Mouse (Mus musculus): ENCODE measurements around the gene Mrpl55.
"Not testable (repeated sequence)": the region's sequence is repeated elsewhere in the genome, so short reads cannot be mapped to it uniquely, and the experiment has no call there.

Mrpl55 gene

DNA sequence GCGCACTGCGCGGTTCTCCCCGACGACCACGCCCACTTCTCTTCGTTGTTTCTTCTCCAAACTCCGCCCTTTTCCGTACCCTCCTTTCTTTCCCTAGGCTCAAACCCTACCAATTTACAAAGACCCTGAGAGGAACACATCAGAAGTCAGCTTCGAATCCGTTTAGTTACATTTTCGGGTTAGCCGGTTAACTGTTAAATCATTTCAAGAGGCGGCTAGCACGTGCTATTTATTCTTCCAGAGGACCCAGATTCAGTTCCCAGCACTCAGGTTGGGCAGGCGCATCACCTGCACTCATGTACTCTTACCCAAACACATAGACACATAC, 10.3 kb upstream of the Mrpl55 start, which contains the start of gene Guk1:
Guk1 (minus strand) TSS at position 154 of the 328 bp plus-strand sequence.
- no peak for DNase-seq

DNA sequence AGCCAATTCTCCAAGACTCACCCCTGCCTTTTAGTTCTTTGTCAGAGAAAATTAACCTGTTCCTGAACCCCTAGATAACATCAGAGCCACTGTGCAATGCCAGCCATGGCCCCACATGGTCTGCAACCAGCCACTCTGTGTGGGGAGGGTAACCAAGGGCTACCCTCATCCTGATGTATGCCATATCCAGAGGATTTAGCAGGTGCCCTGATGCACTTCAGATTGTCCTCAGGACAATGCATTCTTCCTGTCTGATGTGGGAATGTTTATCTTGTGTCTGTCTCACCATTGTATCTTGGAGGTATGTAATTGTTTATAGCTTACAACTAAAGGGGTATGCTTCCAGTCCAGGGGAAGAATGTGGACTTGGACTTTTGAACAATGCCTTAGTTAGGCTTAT, 6.1 kb upstream of the Mrpl55 start:
- no peak for DNase-seq

DNA sequence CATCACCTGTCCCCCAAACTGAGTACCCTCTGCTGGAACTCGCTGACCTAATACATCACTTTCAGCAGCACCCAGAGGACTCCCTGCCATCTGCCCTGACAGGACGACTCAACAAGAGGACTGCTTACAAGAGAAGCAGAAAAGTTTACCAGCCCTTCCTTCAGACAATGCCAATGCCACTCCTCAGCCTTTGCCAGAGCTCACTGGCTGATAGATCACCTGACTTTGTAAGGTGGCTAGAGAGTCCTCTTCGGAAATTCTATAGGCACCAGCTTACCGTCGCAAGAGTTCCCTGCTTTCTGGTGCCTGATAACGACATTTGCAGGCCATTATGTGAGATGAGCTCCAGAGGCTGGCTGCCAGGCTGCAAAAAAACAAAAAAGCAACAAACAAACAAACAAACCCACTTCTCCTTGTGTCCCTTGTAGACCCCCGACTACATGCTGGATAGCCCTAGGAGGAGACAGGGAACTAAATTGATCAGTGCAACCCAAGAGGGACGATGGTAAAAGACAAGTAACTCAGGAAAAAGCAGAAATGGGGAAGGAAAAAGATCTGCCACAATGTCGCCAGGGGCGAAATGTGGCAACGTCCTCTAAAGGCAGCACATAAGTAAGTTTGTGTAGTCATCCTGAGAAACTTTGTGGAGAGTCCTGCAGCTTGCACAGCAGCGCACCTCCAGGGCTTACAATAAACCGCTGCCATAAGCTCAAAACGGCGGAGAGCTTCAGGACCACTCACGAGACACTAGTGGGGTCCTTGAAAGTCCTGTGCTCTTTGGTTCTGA, 877 bp upstream of the Mrpl55 start:
- no peak for DNase-seq

DNA sequence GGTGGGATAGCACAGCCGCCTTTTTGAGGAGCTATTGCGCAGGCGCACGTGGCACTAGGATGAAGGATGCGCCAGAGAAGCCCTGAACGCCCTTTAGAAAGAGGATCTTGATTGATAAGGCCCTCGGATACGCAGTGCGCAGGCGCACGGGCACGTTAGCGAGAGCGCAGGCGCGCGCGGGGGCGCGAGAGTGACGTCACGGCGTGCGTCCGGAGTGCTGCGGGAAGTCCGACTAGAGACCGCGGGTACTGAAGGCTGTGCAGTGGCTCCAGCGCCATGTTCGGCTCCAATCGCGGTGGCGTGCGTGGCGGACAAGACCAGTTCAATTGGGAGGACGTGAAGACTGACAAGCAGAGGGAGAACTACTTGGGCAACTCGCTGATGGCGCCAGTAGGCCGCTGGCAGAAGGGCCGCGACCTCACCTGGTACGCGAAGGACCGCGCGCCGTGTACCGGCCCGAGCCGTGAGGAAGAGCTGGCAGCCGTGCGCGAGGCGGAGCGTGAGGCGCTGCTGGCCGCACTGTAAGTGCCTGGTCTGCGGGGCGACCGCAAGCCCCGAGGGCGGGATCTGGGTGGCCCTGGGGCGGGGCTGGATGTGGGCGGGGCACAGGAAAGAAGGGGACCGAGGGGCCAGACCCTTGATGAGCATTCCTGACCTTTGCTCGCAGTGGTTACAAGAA, 6.0 kb downstream of the Mrpl55 start, which contains the start of gene 2310033P09Rik:
2310033P09Rik (plus strand) TSS at position 169 of the 679 bp plus-strand sequence.
- DNase-seq, result peak; percentile 83 to 89

DNA sequence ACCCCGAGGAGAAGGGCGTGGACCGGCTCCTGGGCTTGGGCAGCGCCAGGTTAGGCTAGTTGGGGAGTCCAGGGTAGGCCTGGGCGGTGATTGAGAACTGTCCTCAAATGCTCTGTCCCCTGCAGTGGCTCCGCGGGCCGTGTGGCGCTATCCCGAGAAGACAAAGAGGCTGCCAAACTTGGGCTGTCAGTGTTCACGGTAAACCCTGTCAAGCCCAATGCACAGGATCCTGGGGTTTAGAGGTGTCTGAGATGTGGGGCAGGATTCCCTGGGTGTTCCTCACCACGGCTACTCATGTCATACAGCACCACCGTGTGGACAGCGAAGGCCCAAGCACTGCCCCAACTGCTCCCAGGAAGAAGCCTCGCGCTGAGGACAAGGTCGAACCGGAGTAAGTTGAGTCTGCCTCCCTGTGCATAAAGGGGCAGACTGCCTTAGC, 6.7 kb downstream of the Mrpl55 start:
- peak; percentile 32 to 45 for DNase-seq

DNA sequence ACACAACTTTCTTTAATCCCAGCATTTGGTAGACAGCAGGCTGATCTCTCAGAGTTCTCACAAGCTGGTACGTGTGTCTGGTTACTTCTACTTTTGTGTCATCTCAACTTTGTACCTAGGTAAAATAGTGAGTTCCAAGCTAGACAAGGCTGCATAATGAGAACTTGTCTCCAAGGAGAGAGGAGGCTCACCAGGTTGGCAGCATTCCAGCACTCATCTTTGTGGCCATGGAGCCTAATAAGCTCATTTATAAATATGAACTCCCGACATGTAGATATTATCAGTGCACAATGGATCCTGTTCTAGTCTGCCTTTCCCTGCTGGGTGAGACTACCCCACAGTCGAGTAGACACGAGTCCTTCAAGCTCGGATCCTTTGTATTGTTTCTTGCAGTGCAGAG, 7.3 kb downstream of the Mrpl55 start:
- no peak for DNase-seq

DNA sequence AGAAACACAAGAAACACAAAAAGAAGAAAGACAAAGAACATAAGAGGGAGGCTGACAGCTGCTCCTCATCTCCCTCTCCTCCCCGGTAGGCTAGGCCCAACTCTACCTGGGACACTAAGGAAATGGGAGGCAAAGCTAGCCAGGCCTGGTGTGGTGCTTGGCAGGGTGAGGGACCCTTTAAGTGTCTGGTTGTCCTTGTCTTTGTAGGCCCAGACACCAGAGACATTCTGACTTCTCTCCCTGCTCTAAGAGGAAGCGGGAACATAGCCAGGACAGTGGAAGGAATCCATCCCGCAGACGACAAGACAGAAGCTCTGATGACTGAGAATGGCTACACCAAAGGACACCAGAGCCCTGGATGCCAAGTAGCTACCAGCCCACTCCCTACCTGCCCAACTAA, 7.7 kb downstream of the Mrpl55 start:
- DNase-seq, result no peak

DNA sequence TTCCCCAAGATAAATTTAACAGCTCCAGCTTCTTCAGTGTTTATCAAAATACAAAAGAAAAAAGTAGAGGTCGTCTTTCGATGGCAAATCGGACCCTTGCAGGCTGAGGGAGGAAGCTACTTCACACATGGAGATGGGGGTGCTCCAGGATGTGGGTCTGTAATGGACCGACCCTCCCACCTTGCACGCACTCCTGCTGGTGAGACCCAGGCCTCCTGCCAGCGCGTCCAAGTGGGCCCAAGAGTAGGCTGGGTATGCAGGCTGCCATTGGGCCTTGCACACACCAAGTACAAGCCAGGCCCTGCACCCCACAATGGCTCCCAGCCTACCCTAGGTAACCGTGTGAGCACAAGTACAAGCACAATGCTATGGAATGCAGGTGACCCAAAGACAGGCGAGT, 9.3 kb downstream of the Mrpl55 start:
- DNase-seq, result not testable (repeated sequence)

DNA sequence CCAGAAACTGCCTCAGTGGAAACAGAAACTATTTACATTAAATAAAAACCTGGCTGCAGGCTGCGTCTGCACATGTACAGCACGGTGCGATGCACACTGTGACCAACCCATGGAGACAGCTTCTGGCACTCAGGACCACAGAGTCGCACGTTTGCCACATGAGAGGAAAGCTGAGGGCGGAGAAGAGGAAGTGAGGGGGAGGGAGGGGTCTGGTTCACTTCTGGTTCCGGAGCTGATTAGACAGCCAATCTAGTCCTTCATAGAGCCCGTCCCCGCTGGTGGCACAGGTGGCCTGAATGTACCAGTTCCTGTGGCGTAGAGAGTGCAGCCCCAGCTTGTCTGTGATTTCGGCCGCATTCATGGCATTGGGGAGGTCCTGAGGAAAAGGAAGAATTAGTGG, 10.0 kb downstream of the Mrpl55 start:
- DNase-seq, result peak; percentile 41 to 58

DNA sequence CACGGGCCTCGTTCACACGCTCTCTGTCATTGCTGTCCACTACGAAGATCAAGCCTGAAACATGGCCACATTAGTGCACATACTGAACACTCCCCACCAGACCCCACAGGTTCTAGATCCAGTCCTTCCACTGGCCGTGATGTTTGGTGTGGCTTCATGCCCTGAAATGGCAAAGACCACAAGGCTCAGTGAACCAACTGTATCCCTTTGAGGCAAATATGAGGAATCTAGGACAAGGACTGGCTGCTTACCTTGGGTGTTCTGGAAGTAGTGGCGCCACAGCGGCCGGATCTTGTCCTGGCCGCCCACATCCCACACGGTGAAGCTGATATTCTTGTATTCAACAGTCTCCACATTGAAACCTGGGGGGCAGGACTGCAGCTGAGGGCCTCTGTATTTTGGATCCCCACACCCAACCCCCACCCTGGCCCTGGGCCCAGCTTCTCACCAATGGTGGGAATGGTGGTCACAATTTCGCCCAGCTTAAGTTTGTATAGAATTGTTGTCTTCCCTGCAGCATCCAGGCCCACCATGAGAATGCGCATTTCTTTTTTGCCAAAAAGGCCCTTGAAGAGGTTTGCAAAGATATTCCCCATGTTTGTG, 10.7 kb downstream of the Mrpl55 start:
- DNase-seq, result no peak

DNA sequence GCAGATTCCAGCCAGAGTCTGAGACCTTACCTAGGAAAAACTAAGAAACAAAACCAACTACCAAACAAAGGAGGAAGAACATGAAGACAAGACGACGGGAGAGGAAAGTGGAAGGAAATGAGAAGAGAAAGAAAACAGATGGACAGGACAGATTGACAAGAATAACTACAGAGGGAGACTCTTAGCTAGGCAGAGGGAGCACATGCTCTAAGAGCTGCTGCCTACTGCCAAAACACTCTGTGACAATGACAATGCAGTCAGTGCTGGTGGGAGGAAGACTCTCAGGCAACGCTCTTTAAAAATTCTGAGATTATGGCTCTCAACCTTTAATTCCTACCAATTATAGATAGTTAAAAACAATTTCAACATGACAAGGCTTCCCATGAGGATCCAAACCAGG, 14.7 kb downstream of the Mrpl55 start:
- DNase-seq, result no peak

DNA sequence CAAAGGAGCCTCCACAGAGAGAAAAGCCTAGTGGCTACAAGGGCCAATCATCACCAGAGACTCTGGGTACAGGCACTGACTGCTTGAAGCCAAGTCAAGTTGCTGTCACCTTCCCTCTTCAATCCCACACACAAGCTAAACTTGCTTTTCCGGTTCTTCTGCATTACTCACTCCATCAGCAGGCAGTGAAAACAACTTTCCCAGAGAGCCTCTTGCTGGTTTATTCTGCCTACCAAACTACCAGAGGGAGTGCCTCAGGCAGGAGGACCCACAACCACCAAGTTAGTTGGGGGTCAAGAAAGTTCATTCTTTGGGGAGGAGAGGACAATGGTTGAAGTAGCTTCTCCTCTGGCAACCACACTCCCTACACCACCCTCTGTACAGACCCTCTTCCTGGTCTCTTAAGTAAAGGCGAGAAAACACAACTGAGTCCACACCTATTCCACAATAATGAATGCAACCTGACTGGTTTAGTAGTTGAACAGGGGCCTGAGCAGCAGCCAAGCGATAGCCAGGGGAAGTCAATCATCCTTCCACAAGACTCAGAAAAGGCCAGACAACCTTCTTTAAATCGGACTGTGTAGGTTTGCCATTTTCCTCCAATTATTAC, 16.2 kb downstream of the Mrpl55 start:
- no peak for DNase-seq

DNA sequence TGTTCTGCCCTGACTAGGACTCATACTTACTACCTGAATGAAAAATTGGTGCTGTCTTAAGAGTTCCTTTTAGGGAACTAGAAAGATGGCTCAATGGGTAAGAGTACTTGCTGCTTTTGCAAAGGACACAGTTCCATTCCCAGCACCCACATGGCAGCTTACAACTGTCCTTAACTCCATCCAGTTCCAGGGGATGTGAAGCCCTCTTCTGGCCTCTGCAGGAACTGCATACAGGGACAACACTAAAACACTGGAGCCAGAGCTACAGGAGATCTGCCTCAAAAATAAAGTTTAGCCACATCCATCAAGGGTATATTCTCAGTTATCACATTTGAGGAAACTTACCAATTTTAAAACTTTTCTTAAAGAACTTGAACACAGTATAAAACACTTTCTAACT, 16.8 kb downstream of the Mrpl55 start:
- DNase-seq, result no peak

DNA sequence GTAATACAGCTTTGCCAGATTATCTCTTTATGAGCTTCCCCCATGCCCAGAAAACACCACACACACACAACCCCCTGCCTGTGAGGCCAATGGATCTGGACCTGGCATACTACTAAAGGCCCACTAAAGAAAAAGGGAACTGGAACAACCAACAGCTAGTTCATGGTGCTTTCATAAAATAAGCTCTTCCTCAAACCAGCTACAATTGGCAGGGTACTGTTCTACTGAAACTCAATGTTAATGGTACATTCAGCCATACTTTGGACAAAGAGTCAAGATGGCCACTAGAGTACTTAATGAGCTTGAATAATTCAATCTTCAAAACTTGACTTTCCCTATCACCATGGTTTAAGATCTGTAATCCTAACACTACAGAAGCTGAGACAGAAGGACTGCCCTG, 19.3 kb downstream of the Mrpl55 start:
- no peak for DNase-seq

DNA sequence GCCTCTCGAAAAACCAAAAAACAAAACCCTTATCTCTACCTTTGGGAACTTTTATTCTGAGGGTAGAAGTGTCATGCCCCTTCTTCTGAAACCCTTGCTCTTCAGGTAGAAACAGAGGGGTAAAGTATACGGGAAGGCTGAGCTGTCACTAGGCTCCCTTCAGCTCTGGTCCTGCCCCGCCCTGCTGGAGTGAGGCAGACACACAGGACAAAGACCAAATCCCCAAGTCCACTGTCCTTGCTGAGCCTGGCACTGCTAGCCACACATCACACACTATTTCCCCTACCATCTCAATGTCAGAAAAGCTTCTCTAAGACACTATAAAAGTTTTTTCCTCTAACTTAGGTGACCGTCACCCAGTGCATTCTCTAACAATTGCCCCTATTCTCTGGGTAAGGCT, 20.0 kb downstream of the Mrpl55 start:
- DNase-seq, result no peak

DNA sequence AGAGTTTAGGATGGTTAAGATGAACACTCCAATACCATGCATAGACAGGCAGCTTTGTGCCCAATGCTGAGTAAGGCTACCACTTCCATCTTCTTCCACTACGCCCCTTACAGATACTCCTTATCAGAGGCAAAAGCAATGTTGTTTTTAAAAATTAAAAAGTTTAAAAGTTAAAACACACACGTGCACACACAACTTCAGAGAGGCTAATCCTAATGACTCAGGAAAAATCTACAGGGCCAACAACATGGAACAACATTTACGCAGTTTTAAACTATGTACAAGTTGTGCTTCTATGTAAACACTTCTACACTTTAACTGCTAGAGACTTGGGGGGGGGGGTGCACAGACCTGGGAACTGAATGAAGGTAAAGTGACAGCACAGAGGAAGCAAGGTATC, 21.7 kb downstream of the Mrpl55 start:
- no peak for DNase-seq

DNA sequence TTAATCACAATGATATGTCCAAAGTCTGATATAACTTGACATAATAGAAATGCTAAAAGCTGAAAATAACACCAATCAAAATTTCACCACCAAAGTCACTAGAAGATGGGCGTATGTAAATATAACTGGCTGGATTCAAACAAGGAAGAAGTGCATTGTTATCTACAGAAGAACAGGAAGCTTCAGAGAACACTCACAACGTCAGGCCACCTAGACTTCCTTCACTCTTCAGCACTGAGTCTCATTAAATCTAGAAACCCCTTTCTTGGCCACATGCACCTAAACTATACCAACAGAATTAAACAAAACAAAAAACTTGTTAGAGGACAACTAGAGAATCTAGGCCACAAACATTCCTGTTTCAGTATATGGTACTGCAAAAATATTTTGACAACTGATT, 22.2 kb downstream of the Mrpl55 start:
- no peak for DNase-seq

DNA sequence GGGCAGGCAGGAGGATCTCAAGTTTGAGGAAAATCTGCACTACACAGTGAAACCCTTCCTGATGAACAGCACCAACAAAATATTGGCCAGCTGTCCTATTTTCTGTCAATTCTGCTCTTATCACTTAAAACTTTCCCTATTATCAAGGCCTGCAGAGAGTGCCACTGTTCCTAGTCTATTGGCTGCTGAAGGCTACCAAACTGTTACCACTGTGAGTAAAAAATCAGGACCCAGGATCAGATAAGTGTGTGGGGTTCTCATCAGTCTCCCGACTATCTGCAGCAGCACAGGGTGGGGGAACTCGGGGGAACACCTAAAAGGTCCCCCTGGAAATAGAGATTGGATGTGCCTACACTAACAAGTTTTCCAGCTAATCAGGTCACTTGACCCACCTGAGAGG, 22.9 kb downstream of the Mrpl55 start:
- DNase-seq, result no peak

DNA sequence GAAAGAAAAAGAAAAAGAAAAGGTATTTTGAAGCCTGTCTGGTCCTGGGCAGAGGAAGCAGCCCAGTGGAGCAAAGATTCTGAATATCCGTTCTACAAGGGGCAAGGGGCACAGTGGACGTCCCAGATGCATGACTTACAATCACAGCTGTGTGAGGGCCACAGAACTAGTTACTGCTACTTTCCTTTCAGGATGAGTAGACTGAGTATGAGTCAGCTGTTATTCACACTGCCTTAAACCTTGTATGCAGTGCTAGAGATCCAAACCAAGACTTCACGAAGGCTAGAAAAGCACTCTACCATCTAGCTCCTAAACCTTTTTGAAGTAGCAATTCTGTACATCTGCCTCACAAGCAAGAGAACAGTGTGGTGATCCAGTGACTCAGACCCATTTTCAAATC, 24.0 kb downstream of the Mrpl55 start:
- no peak for DNase-seq

DNA sequence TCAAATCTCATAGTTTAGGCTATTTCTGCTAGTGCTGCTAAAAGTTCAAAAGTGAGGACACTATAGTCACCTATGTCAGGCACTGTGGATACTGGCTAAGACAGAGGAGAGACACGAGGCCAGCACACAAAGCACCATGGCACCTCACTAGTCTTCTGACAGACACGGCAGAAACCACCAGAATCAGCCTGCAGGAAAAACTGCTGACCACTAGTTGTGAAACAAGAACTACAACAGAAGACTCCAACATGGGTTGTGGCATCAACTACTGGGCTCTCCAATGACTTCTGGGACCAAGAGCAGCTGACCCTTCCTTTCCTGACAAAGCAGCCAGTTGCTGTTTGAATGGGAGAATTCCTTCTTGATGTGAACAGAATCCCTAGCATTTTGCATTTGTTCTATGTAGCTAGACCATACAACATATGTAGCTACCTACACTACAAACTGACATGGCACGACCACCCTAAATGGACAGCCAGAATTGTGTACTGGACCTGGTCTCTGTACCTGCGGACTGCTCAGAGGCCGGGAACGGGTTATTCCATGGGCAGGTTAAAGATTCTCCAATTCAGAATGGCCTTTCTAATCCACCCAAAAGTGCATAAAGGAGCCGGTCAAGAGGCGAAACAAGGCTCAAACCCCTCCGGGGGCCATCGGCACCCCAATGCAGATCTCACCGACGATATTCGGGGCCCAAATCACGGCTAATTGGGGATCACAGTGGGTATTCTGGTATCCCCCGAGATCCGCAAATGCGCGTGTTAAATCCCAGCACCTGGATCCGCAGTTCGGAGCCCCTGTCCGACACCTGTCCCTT, 24.7 kb downstream of the Mrpl55 start:
- DNase-seq, result no peak

DNA sequence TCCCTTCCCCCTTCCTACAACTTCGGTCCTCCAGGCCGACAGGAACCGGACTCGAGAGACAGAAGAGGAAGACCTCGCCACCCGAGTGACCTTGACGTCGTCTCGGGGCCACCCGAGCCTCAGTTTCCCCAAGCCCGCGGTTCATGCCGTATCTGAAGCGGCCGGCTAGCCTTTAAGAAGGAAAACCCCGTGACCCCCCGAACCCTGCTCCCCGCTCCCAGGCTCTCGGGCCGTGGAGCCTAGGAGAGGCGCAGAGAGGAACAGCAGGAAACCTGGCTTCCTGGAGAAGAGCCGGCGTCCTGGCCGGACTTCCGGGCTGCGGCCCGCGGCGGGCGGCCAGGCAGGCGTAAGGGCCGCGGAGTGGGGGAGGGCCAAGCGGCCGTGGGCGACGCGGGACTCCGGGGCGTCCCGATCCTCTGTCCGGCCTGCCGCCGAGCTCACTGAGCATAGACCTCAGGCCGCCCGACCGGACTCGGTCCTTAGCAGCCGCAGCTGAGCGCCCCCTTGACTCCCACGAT, 25.4 kb downstream of the Mrpl55 start:
- peak in 1 of 2 experiments; percentile 52 for DNase-seq
